Mouse (Mus musculus) spleen, postnatal 10 days (tissue): ENCODE measurements around the gene Srbd1.

Experiments used
- DNase-seq, 2 experiments: peaks; one replicate each; pipeline ENCODE4 v3.0.0; 2021 to 2022; ENCODE audit warnings: low spot score in 2 of 2

The Srbd1 gene

DNA sequence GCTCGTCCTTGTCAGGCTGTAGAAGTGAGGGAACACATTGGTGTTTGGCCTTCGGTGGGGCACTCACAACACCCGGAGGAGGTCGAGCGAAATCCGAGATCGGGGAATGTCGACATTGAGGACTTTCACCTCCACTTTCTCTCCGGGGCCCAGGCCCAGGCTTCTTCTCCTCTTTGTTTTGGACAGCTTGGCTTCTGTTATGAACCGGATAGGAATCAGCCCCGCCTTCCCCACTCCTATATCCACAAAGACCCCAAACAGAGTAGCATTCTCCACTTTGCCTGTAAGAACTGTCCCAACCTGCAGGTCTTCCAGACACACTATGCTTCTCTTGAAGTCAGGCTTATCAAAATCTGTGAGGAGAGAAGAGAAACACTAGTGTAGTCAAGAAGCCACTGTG lies 159.8 kb downstream of the Srbd1 start:
- no peak for DNase-seq

GRCm38 (mm10) chr17:85982271-85982670 lies 162.7 kb downstream of the Srbd1 start:
- no peak for DNase-seq

- DNase-seq, result no peak
These were observed 163.1 kb downstream of the Srbd1 start for GRCm38 (mm10) chr17:85981869-85982268.

GRCm38 (mm10) chr17:85978876-85979275 lies 166.1 kb downstream of the Srbd1 start:
- no peak for DNase-seq

GRCm38 (mm10) chr17:85975077-85975476 lies 169.9 kb downstream of the Srbd1 start:
- no peak for DNase-seq

GRCm38 (mm10) chr17:85974591-85974990 lies 170.4 kb downstream of the Srbd1 start:
- no peak for DNase-seq

DNA sequence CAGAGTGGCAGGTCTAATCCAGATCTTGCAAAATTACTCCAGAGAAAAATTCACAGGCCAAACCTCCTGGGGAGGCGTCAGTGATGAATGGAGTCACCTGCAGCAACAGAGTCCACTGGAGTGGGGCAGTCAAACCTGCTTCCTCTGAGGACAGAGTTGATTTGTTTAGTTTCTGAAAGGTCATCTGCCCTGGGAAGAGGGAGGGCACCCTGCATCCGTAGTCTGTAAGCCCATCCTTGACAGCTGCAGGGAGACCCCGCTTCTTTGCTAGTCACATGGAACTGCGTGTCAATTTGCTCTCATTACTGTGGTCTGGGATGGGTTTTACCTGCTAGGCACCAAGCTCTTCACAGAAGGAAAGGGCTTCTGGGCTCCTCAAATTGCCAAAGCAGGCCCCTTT lies 173.9 kb downstream of the Srbd1 start:
- DNase-seq, result no peak

DNA sequence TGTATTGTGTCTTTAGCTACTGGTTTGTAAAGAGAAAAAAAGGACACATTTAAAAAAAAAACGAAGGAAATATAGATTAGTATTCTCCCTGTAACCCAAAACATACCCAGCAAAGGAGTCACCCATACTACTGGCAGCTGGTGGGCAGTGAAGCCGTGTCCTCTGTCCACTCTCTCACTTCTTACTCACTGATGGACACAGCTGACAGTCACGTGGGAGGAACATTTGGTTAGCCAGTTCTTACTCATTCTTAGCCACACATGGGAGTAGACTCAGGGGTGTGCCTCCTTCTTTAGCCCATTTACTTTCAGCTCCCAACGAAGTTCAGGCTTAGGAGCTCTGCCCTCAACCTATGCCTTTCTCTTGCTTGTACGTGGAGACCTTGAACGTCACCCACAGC lies 183.3 kb downstream of the Srbd1 start:
- no peak for DNase-seq

- DNase-seq, result no peak
These were observed 193.2 kb downstream of the Srbd1 start for GRCm38 (mm10) chr17:85951771-85952170.

- DNase-seq, result no peak
These were observed 195.0 kb downstream of the Srbd1 start for GRCm38 (mm10) chr17:85949919-85950505.

DNA sequence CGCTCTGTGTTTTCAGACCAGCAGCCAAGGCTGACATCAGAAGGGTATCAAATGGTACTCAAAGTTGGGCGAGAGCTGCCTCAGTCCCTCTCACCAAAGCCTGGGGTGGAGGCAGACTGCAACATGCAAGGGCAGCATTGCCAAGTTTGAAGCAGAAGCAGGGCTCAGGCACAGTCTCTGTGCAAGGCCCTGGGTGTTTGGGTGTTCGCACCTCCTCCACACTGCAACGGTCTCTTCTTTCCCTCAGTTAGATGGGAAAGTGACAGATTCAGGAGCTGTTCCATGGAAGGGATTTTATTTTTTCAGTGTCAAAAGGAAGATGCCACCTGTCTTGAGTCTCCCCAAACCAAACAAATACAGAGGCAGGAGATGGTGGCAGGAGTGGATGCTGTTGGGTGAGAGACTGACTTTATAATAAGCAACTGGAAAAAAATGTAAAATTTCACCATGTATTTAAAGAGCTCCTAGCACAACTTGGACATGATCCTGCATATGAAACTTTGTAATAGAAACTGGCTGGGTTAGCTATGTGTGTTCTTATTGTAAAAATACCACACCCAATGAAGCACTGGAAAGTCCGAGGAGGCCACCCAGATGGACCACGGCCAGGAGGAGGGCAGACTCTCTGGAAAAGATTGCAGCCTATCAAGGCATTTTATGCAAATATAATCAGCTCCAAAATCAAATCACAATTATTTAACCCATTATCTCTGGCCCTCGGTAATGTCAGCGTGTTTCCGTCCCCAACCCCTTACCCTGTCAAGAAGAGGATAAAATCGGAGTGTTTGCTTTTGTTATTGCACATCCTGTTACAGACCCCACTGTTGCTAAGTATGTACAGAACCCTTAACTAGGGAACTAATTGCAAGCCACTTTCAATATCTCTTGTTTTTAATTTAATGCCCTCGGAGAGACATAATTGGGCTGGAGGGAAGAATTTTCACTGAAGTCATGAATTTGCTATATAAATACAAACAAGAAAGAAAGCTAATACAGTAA lies 195.8 kb downstream of the Srbd1 start:
- no peak for DNase-seq

DNA sequence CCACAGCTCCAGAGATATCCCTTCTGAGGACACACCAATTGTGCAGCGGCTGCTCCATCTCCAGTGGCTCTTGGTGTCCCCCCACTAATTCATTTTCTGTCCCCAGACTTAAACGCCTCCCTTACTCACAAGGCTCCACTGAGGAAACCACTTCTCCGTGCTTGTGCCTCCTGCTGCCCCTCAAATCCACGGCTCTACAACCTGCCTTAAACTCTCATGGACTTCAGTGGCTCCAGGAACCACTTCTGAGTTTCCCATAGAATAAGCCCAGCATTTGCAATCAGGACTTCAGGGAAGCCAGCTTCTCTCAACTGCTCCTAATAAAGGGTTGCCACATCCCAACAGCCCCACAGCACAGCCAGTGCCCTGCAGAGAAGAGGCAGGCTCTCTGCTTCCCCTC lies 200.2 kb downstream of the Srbd1 start:
- no peak for DNase-seq

DNA sequence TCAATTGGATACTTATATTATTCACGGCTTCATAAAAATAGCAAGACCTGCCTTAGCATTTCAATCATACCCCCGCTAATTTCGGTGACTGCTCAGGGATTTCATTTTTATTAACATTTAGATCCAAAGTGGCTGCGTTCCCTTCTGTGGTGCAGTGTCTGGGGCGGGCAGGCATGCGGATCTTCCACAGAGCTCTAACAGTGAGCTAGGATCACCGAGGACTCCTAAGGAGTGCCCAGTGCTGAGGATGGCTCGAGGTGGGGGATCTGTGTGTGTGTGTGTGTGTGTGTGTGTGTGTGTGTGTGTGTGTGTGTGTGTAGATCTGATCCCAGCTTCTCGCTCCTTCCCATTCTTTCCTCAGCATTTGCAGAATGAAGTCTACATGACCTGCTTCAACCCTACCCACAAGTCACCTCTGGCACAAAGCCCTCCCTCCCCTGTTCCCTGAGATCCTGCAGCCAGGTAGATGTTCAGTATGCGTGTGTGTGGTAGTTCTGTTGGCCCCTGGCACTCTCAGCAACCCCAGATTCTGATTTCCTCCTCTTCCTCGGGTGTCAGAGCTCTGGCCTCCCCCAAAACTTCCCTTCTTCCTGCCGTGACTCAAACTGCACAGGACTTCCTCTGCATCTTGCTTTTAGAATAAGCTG lies 200.9 kb downstream of the Srbd1 start:
- no peak for DNase-seq

GRCm38 (mm10) chr17:85943551-85943981 lies 201.4 kb downstream of the Srbd1 start:
- DNase-seq, result no peak

DNA sequence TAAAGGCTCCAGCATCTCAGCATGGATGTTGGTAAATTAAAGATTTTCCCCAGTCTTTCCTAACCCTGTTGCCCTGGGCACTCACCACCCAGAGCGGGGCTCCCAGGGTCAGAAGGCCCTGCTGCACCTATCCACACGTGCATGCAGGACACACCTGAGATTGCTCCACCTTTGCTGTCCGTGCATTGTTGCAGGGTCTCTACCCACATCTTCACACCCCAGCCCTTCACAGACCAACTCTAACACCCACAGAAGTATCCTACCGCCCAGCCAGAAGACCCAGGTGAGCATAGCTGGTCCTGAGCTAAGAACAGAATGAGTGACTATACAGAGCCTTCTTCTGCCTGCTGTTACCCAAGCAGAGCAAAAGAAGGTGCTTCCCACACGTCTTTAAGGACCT lies 201.9 kb downstream of the Srbd1 start:
- DNase-seq, result no peak

DNA sequence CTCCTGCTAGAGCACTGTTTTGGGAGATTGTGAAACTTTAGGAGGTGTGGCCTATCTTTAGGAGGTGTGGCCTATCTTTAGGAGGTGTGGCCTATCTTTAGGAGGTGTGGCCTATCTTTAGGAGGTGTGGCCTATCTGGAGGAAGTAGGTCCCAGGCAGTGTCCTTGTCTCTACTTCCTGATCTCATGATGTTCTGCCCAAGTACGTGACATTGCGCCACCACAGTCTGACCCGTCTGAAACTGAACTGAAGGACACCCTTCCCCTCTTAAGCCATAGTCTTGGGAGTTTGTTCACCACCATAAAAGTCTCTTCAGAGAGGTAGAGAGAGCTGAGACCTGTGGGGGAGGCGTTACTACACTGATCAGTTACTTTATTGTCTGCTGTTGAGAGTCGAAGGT lies 202.9 kb downstream of the Srbd1 start:
- DNase-seq, result no peak

- DNase-seq, result no peak
These were observed 203.7 kb downstream of the Srbd1 start for GRCm38 (mm10) chr17:85941141-85941738.

DNA sequence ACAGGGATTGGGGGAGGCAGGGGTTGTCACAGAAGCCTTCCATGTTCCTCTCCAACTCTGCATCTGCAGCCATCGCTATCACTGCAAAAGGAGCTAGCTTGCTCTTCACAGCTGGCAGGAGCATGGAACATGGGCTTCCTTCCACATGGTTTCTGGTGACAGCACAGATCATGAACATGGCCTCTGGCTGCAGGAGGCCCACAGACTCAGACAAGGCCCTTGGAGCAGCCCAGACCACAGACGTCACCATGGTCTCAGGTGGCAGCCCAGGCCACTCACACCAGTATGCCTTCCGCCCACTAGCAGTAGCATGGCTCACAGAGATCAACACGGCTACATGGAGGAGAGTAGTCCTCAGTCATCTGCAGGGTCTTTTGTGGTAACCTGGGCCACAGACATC lies 207.8 kb downstream of the Srbd1 start:
- DNase-seq, result no peak

DNA sequence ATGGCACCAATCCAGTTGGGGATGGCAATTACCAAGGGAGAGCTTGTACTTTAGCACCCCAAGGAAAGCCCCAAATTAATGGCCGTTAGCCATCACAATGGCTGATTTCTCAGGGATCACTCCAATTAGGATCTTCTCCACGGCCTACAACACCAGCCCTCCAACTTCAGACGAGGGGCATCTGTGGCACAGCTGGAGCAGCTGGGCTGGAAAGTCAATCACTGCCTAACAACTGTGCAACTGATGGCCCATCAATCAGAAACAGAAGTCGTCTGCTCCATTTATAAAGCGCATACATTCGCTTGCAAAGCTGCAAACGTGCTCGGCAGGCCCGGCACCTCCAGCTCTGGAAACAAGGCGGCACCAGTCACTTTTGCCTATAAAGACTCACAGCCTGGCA lies 209.7 kb downstream of the Srbd1 start:
- no peak for DNase-seq
